8 mouse cellular contexts compared by ENCODE assay signal in genomic region chr2:69128921-69129395, GRCm38 (mm10). TPM values are rescaled to one million over a fixed set of nuclear protein-coding genes. Genes with fewer than 3 reads are reported as not detected.
DNase-seq lines count a peak whose midpoint lies in the region; ATAC-seq lines count a peak whose summit lies in the region.

No protein-coding gene starts in this region.

- no peak for ATAC-seq in heart, embryonic 11.5 days (replicated peaks; ENCODE audit: insufficient number of reproducible peaks, low FRiP score, low TSS enrichment)
- peak; percentile 73 for ATAC-seq in forebrain, embryonic 12.5 days (ENCODE audit: low FRiP score)
- ATAC-seq in inflammation-experienced regulatory T-cells, adult 6 months: peak; percentile 38

- 70% methylated on average over 10 of the region's 10 CpGs for WGBS in heart, embryonic 11.5 days (ENCODE audit: insufficient replicate concordance)
- WGBS in forebrain, embryonic 12.5 days: 37% methylated on average over 10 of the region's 10 CpGs

- H3K9ac ChIP-seq in heart, embryonic 11.5 days (ENCODE audit: low read depth, low read length): no peak overlapping the region
- no peak overlapping the region for H3K9ac ChIP-seq in forebrain, embryonic 12.5 days

- no peaks in the 10 kb centered on the region for H3K27me3 ChIP-seq in heart, embryonic 11.5 days (ENCODE audit: control insufficient read depth, insufficient read depth, low read length)
- H3K27me3 ChIP-seq in forebrain, embryonic 12.5 days: no peaks in the 10 kb centered on the region

- no peaks in the 10 kb centered on the region for H3K36me3 ChIP-seq in heart, embryonic 11.5 days (ENCODE audit: control insufficient read depth, insufficient read depth, low read length)
- H3K36me3 ChIP-seq in forebrain, embryonic 12.5 days (replicated peaks): no peaks in the 10 kb centered on the region

- H3K9me3 ChIP-seq in heart, embryonic 11.5 days (replicated peaks; ENCODE audit: control insufficient read depth, low read length): no peaks in the 10 kb centered on the region
- no peaks in the 10 kb centered on the region for H3K9me3 ChIP-seq in forebrain, embryonic 12.5 days

- H3K4me2 ChIP-seq in heart, embryonic 11.5 days: no peak overlapping the region
- H3K4me2 ChIP-seq in forebrain, embryonic 12.5 days: no peak overlapping the region

- peak; percentile 36 to 43 for DNase-seq in heart, adult 18-20 months
- peak; percentile 42 for DNase-seq in lung, postnatal 10 days
- DNase-seq in retina, embryonic 14.5 days (ENCODE audit: low spot score): peak; percentile 83
- DNase-seq in layer of hippocampus, postnatal 10 days (ENCODE audit: low spot score in 2 of 2): no peak
- no peak for DNase-seq in right cerebral cortex, postnatal 25 days

- no peak overlapping the region for H3K4me3 ChIP-seq in heart, embryonic 11.5 days (ENCODE audit: low read depth, low read length)
- no peak overlapping the region for H3K4me3 ChIP-seq in forebrain, embryonic 12.5 days (replicated peaks)

- no peak overlapping the region for H3K27ac ChIP-seq in heart, embryonic 11.5 days (ENCODE audit: low read depth, low read length)
- H3K27ac ChIP-seq in forebrain, embryonic 12.5 days: no peak overlapping the region

- 0 out of 2 replicates have a peak, but pooled peaks cover 10% of the 10 kb centered on the region for H3K4me1 ChIP-seq in heart, embryonic 11.5 days (ENCODE audit: control insufficient read depth, insufficient read depth, low read length)
- H3K4me1 ChIP-seq in forebrain, embryonic 12.5 days: peaks cover 14% of the 10 kb centered on the region

RNA-seq across cellular contexts. Expression of gene Nostrin, which starts 6.6 kb away (rescaled TPM):
- total RNA-seq in heart, adult 18-20 months (2021): 1 to 10 TPM; 5.8 to 7.0 TPM
- 2.8 and 3.5 TPM in 2 replicates for polyA plus RNA-seq in heart, embryonic 11.5 days (2014; fragmentation: Nextera tagmentation; extraction: Ambion mirVana)
- polyA plus RNA-seq in forebrain, embryonic 12.5 days (2016; fragmentation: Nextera tagmentation; extraction: Ambion mirVana): 0.43 and 0.64 TPM in 2 replicates
- 1 to 10 TPM in 1 of 3 experiments, under 1 TPM in 2; 0.62 to 1.2 (median 0.74) TPM for polyA plus RNA-seq in inflammation-experienced regulatory T-cells, adult 6 months (2017; shearing (Covaris generic))
- total RNA-seq in layer of hippocampus, postnatal 10 days (2021): 1 to 10 TPM; 4.0 to 5.0 TPM

Comparison
In these comparisons a context has a peak if more than half of its experiments do, and no peak if none do; other contexts are left out.
1. DNase-seq: peak in heart, adult 18-20 months (2 of 2), lung, postnatal 10 days (single experiment) and retina, embryonic 14.5 days (single experiment); none in layer of hippocampus, postnatal 10 days (0 of 2) and right cerebral cortex, postnatal 25 days (single experiment).